Mouse (Mus musculus) neural tube, embryonic 12.5 days (tissue): ENCODE results near the gene Pou2f2. TPM values are rescaled to one million over a fixed set of nuclear protein-coding genes. Genes with fewer than 3 reads are reported as not detected.

Experiments
- microRNA-seq: library from miRNA; unstranded; fragments of <30 nt; microRNA quantifications from one replicate; pipeline ENCODE4, GENCODE M21; 2017
- polyA plus RNA-seq: library from polyadenylated mRNA; unstranded; fragments of >200 nt; fragmentation: Nextera tagmentation; extraction: Ambion mirVana; gene quantifications from 2 replicates; pipeline ENCODE4 v1.2.1, GENCODE M21; 2016

Gene Pou2f2
- polyA plus RNA-seq, 1 experiment from 2014 or later = 32.6 TPM

Small RNA genes within 50 kb of the gene (microRNA-seq; reads per million reads assigned to microRNA genes)
- gene Mir6537 (0.87 reads per million), gene Mir7048 (not detected)

Other genes with a start within 250 kb of the Pou2f2 start
- gene Gm4881, start 235.2 kb downstream of the Pou2f2 start, polyA plus RNA-seq = 0.75 and 0.84 TPM in 2 replicates
- 151 and 154 TPM in 2 replicates for gene Rabac1, start 207.0 kb downstream of the Pou2f2 start, polyA plus RNA-seq
- gene Atp1a3, start 173.8 kb downstream of the Pou2f2 start, polyA plus RNA-seq = 110 and 118 TPM in 2 replicates
- 18.6 and 19.5 TPM in 2 replicates for gene Grik5, start 107.4 kb downstream of the Pou2f2 start, polyA plus RNA-seq
- 38.7 and 39.2 TPM in 2 replicates for gene Zfp574, start 107.2 kb downstream of the Pou2f2 start, polyA plus RNA-seq
- 15.5 and 17.7 TPM in 2 replicates for gene Dedd2, start 40.9 kb upstream of the Pou2f2 start, polyA plus RNA-seq
- 2.1 and 2.9 TPM in 2 replicates for gene Zfp526, start 41.7 kb upstream of the Pou2f2 start, polyA plus RNA-seq
- gene Gsk3a, start 58.1 kb upstream of the Pou2f2 start, polyA plus RNA-seq = 19.1 and 20.3 TPM in 2 replicates
- gene Erf, start 71.0 kb upstream of the Pou2f2 start, polyA plus RNA-seq = 11.9 and 13.1 TPM in 2 replicates
- 44.2 and 45.0 TPM in 2 replicates for gene Cic, start 88.0 kb upstream of the Pou2f2 start, polyA plus RNA-seq
- 400 and 431 TPM in 2 replicates for gene Pafah1b3, start 118.3 kb upstream of the Pou2f2 start, polyA plus RNA-seq
- 1.1 and 1.5 TPM in 2 replicates for gene Prr19, start 121.7 kb upstream of the Pou2f2 start, polyA plus RNA-seq
- 26.0 and 28.3 TPM in 2 replicates for gene Tmem145, start 126.4 kb upstream of the Pou2f2 start, polyA plus RNA-seq
- gene Megf8, start 137.4 kb upstream of the Pou2f2 start, polyA plus RNA-seq = 19.1 and 19.6 TPM in 2 replicates
- not detected in 2 replicates for gene Cnfn, start 190.0 kb upstream of the Pou2f2 start, polyA plus RNA-seq
- gene Lipe, start 219.0 kb upstream of the Pou2f2 start, polyA plus RNA-seq = 10.7 and 11.6 TPM in 2 replicates
- gene Cxcl17, start 233.2 kb upstream of the Pou2f2 start, polyA plus RNA-seq = 0.37 and 0.53 TPM in 2 replicates